Mouse (Mus musculus): ENCODE results near the gene Filip1.
"Not testable (repeated sequence)": the region's sequence is repeated elsewhere in the genome, so short reads cannot be mapped to it uniquely, and the experiment has no call there.

Filip1 gene

GRCm38 (mm10) chr9:80012751-80013150, at the start of gene Filip1:
Filip1 (minus strand) TSS chr9:80012851.
- in situ Hi-C loops (cut with MboI, MseI), result no loop called here

GRCm38 (mm10) chr9:80057690-80058089, 45.0 kb upstream of the Filip1 start:
- in situ Hi-C loops (cut with MboI, MseI), result no loop called here

GRCm38 (mm10) chr9:80052951-80053350, 40.3 kb upstream of the Filip1 start:
- in situ Hi-C loops (cut with MboI, MseI), result no loop called here

- in situ Hi-C loops (cut with MboI, MseI), result not testable (repeated sequence)
These were observed 36.6 kb upstream of the Filip1 start for GRCm38 (mm10) chr9:80049271-80049670.

GRCm38 (mm10) chr9:80044301-80044700, 31.6 kb upstream of the Filip1 start:
- in situ Hi-C loops (cut with MboI, MseI), result not testable (repeated sequence)

- in situ Hi-C loops (cut with MboI, MseI), result no loop called here
These were observed 26.7 kb upstream of the Filip1 start for GRCm38 (mm10) chr9:80039296-80039815.

- in situ Hi-C loops (cut with MboI, MseI), result no loop called here
These were observed 25.3 kb upstream of the Filip1 start for GRCm38 (mm10) chr9:80037997-80038383.

- in situ Hi-C loops (cut with MboI, MseI), result no loop called here
These were observed 24.8 kb upstream of the Filip1 start for GRCm38 (mm10) chr9:80037262-80037996.

GRCm38 (mm10) chr9:80026581-80027021, 13.9 kb upstream of the Filip1 start:
- in situ Hi-C loops (cut with MboI, MseI), result loop anchor here in 1 of 2 experiments (10.0 kb wide), 1 partner anchor 1262 kb away; no protein-coding TSS in a partner anchor

- in situ Hi-C loops (cut with MboI, MseI), result loop anchor here in 1 of 2 experiments (10.0 kb wide), 1 partner anchor 1261 kb away; no protein-coding TSS in a partner anchor
These were observed 13.4 kb upstream of the Filip1 start for GRCm38 (mm10) chr9:80026017-80026416.

- in situ Hi-C loops (cut with MboI, MseI), result loop anchor here in 1 of 2 experiments (10.0 kb wide), 1 partner anchor 1261 kb away; no protein-coding TSS in a partner anchor
These were observed 12.7 kb upstream of the Filip1 start for GRCm38 (mm10) chr9:80025347-80025746.

- in situ Hi-C loops (cut with MboI, MseI), result loop anchor here in 1 of 2 experiments (10.0 kb wide), 1 partner anchor 1258 kb away; no protein-coding TSS in a partner anchor
These were observed 10.2 kb upstream of the Filip1 start for GRCm38 (mm10) chr9:80022821-80023220.

- in situ Hi-C loops (cut with MboI, MseI), result loop anchor here in 1 of 2 experiments (10.0 kb wide), 1 partner anchor 1257 kb away; no protein-coding TSS in a partner anchor
These were observed 9.0 kb upstream of the Filip1 start for GRCm38 (mm10) chr9:80021648-80022047.

GRCm38 (mm10) chr9:80020429-80020828, 7.8 kb upstream of the Filip1 start:
- in situ Hi-C loops (cut with MboI, MseI), result loop anchor here in 1 of 2 experiments (10.0 kb wide), 1 partner anchor 1256 kb away; no protein-coding TSS in a partner anchor

GRCm38 (mm10) chr9:80012016-80012415, 635 bp downstream of the Filip1 start:
- in situ Hi-C loops (cut with MboI, MseI), result no loop called here

GRCm38 (mm10) chr9:80002394-80003188, 10.1 kb downstream of the Filip1 start:
- in situ Hi-C loops (cut with MboI, MseI), result loop anchor here (5.0 to 10.0 kb wide), 4 partner anchors 120 to 248 kb away; partner anchors contain the start of gene Cox7a2 (in 1 of the 2)

- in situ Hi-C loops (cut with MboI, MseI), result no loop called here
These were observed 15.4 kb downstream of the Filip1 start for GRCm38 (mm10) chr9:79997282-79997681.

GRCm38 (mm10) chr9:79994296-79994695, 18.4 kb downstream of the Filip1 start:
- in situ Hi-C loops (cut with MboI, MseI), result no loop called here

- in situ Hi-C loops (cut with MboI, MseI), result no loop called here
These were observed 19.6 kb downstream of the Filip1 start for GRCm38 (mm10) chr9:79993066-79993465.

GRCm38 (mm10) chr9:79990456-79991017, 22.1 kb downstream of the Filip1 start:
- in situ Hi-C loops (cut with MboI, MseI), result no loop called here

- in situ Hi-C loops (cut with MboI, MseI), result loop anchor here in 1 of 2 experiments (5.0 kb wide), 1 partner anchor 52 kb away; no protein-coding TSS in a partner anchor
These were observed 22.9 kb downstream of the Filip1 start for GRCm38 (mm10) chr9:79989703-79990102.
